Mouse (Mus musculus) myocyte (in vitro differentiated cells): Measurements from ENCODE around the gene Arhgap21.
A peak's percentile ranks its signal among the peaks of the same experiment; 100 is the strongest.

ENCODE experiments used
- E2F4 ChIP-seq: IDR thresholded peaks from one replicate; pipeline ENCODE4 v1.6.1; 2011; ENCODE audit warnings: mild to moderate bottlenecking, control low read depth, moderate library complexity; ENCODE audit not compliant: insufficient read depth
- MAX ChIP-seq: IDR thresholded peaks from one replicate; pipeline ENCODE4 v1.6.1; 2011; ENCODE audit warnings: low read depth, mild to moderate bottlenecking, control low read depth
- MYOD1 ChIP-seq, 3 experiments: IDR thresholded peaks; one replicate each; pipeline ENCODE4 v1.6.1; 2011; ENCODE audit warnings: control low read depth in 2 of 3, low read depth in 2 of 3, mild to moderate bottlenecking in 2 of 3, moderate library complexity in 1 of 3; ENCODE audit not compliant: insufficient read length in 2 of 3, control insufficient read depth in 1 of 3
- MYOG ChIP-seq, 3 experiments: IDR thresholded peaks; one replicate each; pipeline ENCODE4 v1.6.1; 2011; ENCODE audit warnings: control low read depth in 2 of 3, low read depth in 2 of 3, mild to moderate bottlenecking in 2 of 3; ENCODE audit not compliant: insufficient read length in 2 of 3, control insufficient read depth in 1 of 3, insufficient read depth in 1 of 3
- POLR2A ChIP-seq: IDR thresholded peaks from one replicate; pipeline ENCODE4 v1.6.1; 2011; ENCODE audit warnings: low read depth, mild to moderate bottlenecking, control low read depth, moderate library complexity; ENCODE audit not compliant: insufficient read length
- POLR2AphosphoS2 ChIP-seq: IDR thresholded peaks from one replicate; pipeline ENCODE4 v1.6.1; 2011; ENCODE audit warnings: low read depth, control low read depth; ENCODE audit not compliant: insufficient read length
- TCF12 ChIP-seq: IDR thresholded peaks from one replicate; pipeline ENCODE4 v1.6.1; 2011; ENCODE audit warnings: mild to moderate bottlenecking, control low read depth; ENCODE audit not compliant: poor library complexity, insufficient read depth, severe bottlenecking
- TCF3 ChIP-seq: IDR thresholded peaks from one replicate; pipeline ENCODE4 v1.6.1; 2011; ENCODE audit warnings: low read depth, control low read depth; ENCODE audit not compliant: insufficient read length
- USF1 ChIP-seq: IDR thresholded peaks from one replicate; pipeline ENCODE4 v1.6.1; 2011; ENCODE audit warnings: low read depth, mild to moderate bottlenecking, control low read depth, moderate library complexity

GRCm38 (mm10) chr2:20922366-20922765, 46.3 kb downstream of the Arhgap21 start:
- peak in 1 of 3 experiments; percentile 6 for TF ChIP-seq MYOG (IDR thresholded peaks at IDR 0.05; ENCODE audit: control insufficient read depth in 1 of 3, insufficient read depth in 1 of 3, insufficient read length in 2 of 3, low read depth in 2 of 3)
- TF ChIP-seq POLR2A = no peak
- no peak for TF ChIP-seq E2F4
- no peak for TF ChIP-seq MAX
- TF ChIP-seq POLR2AphosphoS2 = no peak
- TF ChIP-seq TCF3 = no peak
- no peak for TF ChIP-seq TCF12
- TF ChIP-seq USF1 = no peak
- TF ChIP-seq MYOD1 (IDR thresholded peaks at IDR 0.05; ENCODE audit: control insufficient read depth in 1 of 3, insufficient read length in 2 of 3, low read depth in 2 of 3) = peak; percentile 7 to 38 (median 29)
